Mouse (Mus musculus): ENCODE data around the gene Nckipsd. TPM values are rescaled to one million over a fixed set of nuclear protein-coding genes. Genes with fewer than 3 reads are reported as not detected.
A peak's percentile ranks its signal among the peaks of the same experiment; 100 is the strongest.

Nckipsd gene
- polyA plus RNA-seq, 1 experiment from 2014 or later: 6.8 TPM

GRCm38 (mm10) chr9:108787080-108787479 lies 21.1 kb upstream of the Nckipsd start:
- Histone ChIP-seq H3K9me3 (ENCODE audit: control insufficient read depth) (no peaks in the 10 kb centered on the region), H3K4me3 (ENCODE audit: low read depth, low read length) (no peak overlapping the region), H3K4me2 (replicated peaks; ENCODE audit: low read depth) (no peak overlapping the region), H3K27me3 (replicated peaks; ENCODE audit: control insufficient read depth, insufficient read depth, low read length) (no peaks in the 10 kb centered on the region), H3K4me1 (replicated peaks; ENCODE audit: control insufficient read depth, insufficient read depth, low read length) (0 out of 2 replicates have a peak, but pooled peaks cover 4% of the 10 kb centered on the region), H3K36me3 (ENCODE audit: control insufficient read depth, insufficient read depth) (peaks cover 10% of the 10 kb centered on the region; the same call in 1 of the 2 replicates), H3K27ac (ENCODE audit: low read depth, low read length) (no peak overlapping the region), H3K9ac (ENCODE audit: low read depth, low read length) (no peak overlapping the region)
- WGBS: 88% methylated on average over 2 of the region's 2 CpGs
- no peak for ATAC-seq
- no peak for TF ChIP-seq CTCF (IDR thresholded peaks at IDR 0.05; ENCODE audit: low read depth)

GRCm38 (mm10) chr9:108788713-108789112 lies 19.5 kb upstream of the Nckipsd start:
- no peak for TF ChIP-seq CTCF (IDR thresholded peaks at IDR 0.05; ENCODE audit: low read depth)
- peaks cover 10% of the 10 kb centered on the region; the same call in 1 of the 2 replicates for H3K36me3 ChIP-seq (ENCODE audit: control insufficient read depth, insufficient read depth)
- no peak overlapping the region for H3K27ac ChIP-seq (ENCODE audit: low read depth, low read length)
- no peaks in the 10 kb centered on the region for H3K27me3 ChIP-seq (replicated peaks; ENCODE audit: control insufficient read depth, insufficient read depth, low read length)
- 64% methylated on average over 3 of the region's 3 CpGs for WGBS
- H3K9ac ChIP-seq (ENCODE audit: low read depth, low read length): no peak overlapping the region
- H3K4me2 ChIP-seq (replicated peaks; ENCODE audit: low read depth): no peak overlapping the region
- ATAC-seq: no peak
- H3K4me3 ChIP-seq (ENCODE audit: low read depth, low read length): no peak overlapping the region
- no peaks in the 10 kb centered on the region for H3K9me3 ChIP-seq (ENCODE audit: control insufficient read depth)
- H3K4me1 ChIP-seq (replicated peaks; ENCODE audit: control insufficient read depth, insufficient read depth, low read length): 0 out of 2 replicates have a peak, but pooled peaks cover 4% of the 10 kb centered on the region

- Histone ChIP-seq H3K27ac (ENCODE audit: low read depth, low read length) (no peak overlapping the region), H3K4me1 (replicated peaks; ENCODE audit: control insufficient read depth, insufficient read depth, low read length) (peaks cover 16% of the 10 kb centered on the region; the same call in 1 of the 2 replicates), H3K36me3 (ENCODE audit: control insufficient read depth, insufficient read depth) (peaks cover 12% of the 10 kb centered on the region), H3K4me2 (replicated peaks; ENCODE audit: low read depth) (no peak overlapping the region), H3K9me3 (ENCODE audit: control insufficient read depth) (no peaks in the 10 kb centered on the region), H3K9ac (ENCODE audit: low read depth, low read length) (no peak overlapping the region), H3K4me3 (ENCODE audit: low read depth, low read length) (no peak overlapping the region), H3K27me3 (replicated peaks; ENCODE audit: control insufficient read depth, insufficient read depth, low read length) (no peaks in the 10 kb centered on the region)
- 36% methylated on average over 1 of the region's 1 CpGs for WGBS
- TF ChIP-seq CTCF (IDR thresholded peaks at IDR 0.05; ENCODE audit: low read depth): no peak
- ATAC-seq: no peak
Observed at GRCm38 (mm10) chr9:108792307-108792706, 15.9 kb upstream of the Nckipsd start.

GRCm38 (mm10) chr9:108792730-108793129 lies 15.4 kb upstream of the Nckipsd start:
- Histone ChIP-seq H3K9ac (ENCODE audit: low read depth, low read length) (no peak overlapping the region), H3K27ac (ENCODE audit: low read depth, low read length) (no peak overlapping the region), H3K4me3 (ENCODE audit: low read depth, low read length) (no peak overlapping the region), H3K36me3 (ENCODE audit: control insufficient read depth, insufficient read depth) (peaks cover 16% of the 10 kb centered on the region), H3K9me3 (ENCODE audit: control insufficient read depth) (no peaks in the 10 kb centered on the region), H3K4me1 (replicated peaks; ENCODE audit: control insufficient read depth, insufficient read depth, low read length) (peaks cover 16% of the 10 kb centered on the region; the same call in 1 of the 2 replicates), H3K27me3 (replicated peaks; ENCODE audit: control insufficient read depth, insufficient read depth, low read length) (no peaks in the 10 kb centered on the region), H3K4me2 (replicated peaks; ENCODE audit: low read depth) (no peak overlapping the region)
- ATAC-seq: no peak
- 36% methylated on average over 3 of the region's 3 CpGs for WGBS
- TF ChIP-seq CTCF (IDR thresholded peaks at IDR 0.05; ENCODE audit: low read depth): no peak

GRCm38 (mm10) chr9:108795281-108795680 lies 12.9 kb upstream of the Nckipsd start:
- ATAC-seq: peak; percentile 25; the same call in 1 of the 2 replicates
- H3K36me3 ChIP-seq (ENCODE audit: control insufficient read depth, insufficient read depth): peaks cover 27% of the 10 kb centered on the region
- peak overlapping the region; percentile 56 for H3K4me2 ChIP-seq (replicated peaks; ENCODE audit: low read depth)
- WGBS: 34% methylated on average over 2 of the region's 2 CpGs
- H3K4me1 ChIP-seq (replicated peaks; ENCODE audit: control insufficient read depth, insufficient read depth, low read length): peaks cover 16% of the 10 kb centered on the region; the same call in 1 of the 2 replicates
- H3K4me3 ChIP-seq (ENCODE audit: low read depth, low read length): no peak overlapping the region
- peak overlapping the region; percentile 41; the same call in 1 of the 2 replicates for H3K27ac ChIP-seq (ENCODE audit: low read depth, low read length)
- H3K27me3 ChIP-seq (replicated peaks; ENCODE audit: control insufficient read depth, insufficient read depth, low read length): no peaks in the 10 kb centered on the region
- no peak for TF ChIP-seq CTCF (IDR thresholded peaks at IDR 0.05; ENCODE audit: low read depth)
- H3K9me3 ChIP-seq (ENCODE audit: control insufficient read depth): no peaks in the 10 kb centered on the region
- H3K9ac ChIP-seq (ENCODE audit: low read depth, low read length): no peak overlapping the region

- 19% methylated on average over 11 of the region's 11 CpGs for WGBS
- H3K4me1 ChIP-seq (replicated peaks; ENCODE audit: control insufficient read depth, insufficient read depth, low read length): peaks cover 16% of the 10 kb centered on the region; the same call in 1 of the 2 replicates
- ATAC-seq: peak; percentile 82
- no peaks in the 10 kb centered on the region for H3K27me3 ChIP-seq (replicated peaks; ENCODE audit: control insufficient read depth, insufficient read depth, low read length)
- H3K36me3 ChIP-seq (ENCODE audit: control insufficient read depth, insufficient read depth): peaks cover 27% of the 10 kb centered on the region
- peak overlapping the region; percentile 17; the same call in 1 of the 2 replicates for H3K4me3 ChIP-seq (ENCODE audit: low read depth, low read length)
- H3K4me2 ChIP-seq (replicated peaks; ENCODE audit: low read depth): peak overlapping the region; percentile 56
- H3K9me3 ChIP-seq (ENCODE audit: control insufficient read depth): no peaks in the 10 kb centered on the region
- no peak for TF ChIP-seq CTCF (IDR thresholded peaks at IDR 0.05; ENCODE audit: low read depth)
- no peak overlapping the region; the same call in 1 of the 2 replicates for H3K9ac ChIP-seq (ENCODE audit: low read depth, low read length)
- H3K27ac ChIP-seq (ENCODE audit: low read depth, low read length): peak overlapping the region; percentile 15; the same call in 1 of the 2 replicates
Observed at GRCm38 (mm10) chr9:108795762-108796161, 12.4 kb upstream of the Nckipsd start.
